Mouse (Mus musculus) limb, embryonic 14.5 days (tissue): ENCODE results near the gene Telo2. TPM values are rescaled to one million over a fixed set of nuclear protein-coding genes. Genes with fewer than 3 reads are reported as not detected.
"Not testable (repeated sequence)": the region's sequence is repeated elsewhere in the genome, so short reads cannot be mapped to it uniquely, and the experiment has no call there.

Experiments
- ATAC-seq: fragments of 200-750 bp; cut with Nextera tagmentation; 2 replicates; pipeline ENCODE4 v1.8.0; 2017; ENCODE audit warnings: low read depth, moderate number of reproducible peaks, moderate TSS enrichment; ENCODE audit not compliant: low FRiP score
- DNase-seq: peaks from one replicate; pipeline ENCODE4 v3.0.0-alpha.2; 2015; ENCODE audit warnings: low spot score
- H3K27ac ChIP-seq: fragments of 300-500 bp; sonication (generic); replicated peaks from 2 replicates; pipeline ENCODE4 v1.5.1; 2014; ENCODE audit warnings: low read depth, mild to moderate bottlenecking, low read length, moderate library complexity, mixed read lengths
- H3K27me3 ChIP-seq: fragments of 300-500 bp; sonication (generic); 2 replicates; pipeline ENCODE4 v1.6.1; 2014; ENCODE audit warnings: low read length, mixed read lengths; ENCODE audit not compliant: control insufficient read depth, insufficient read depth
- H3K36me3 ChIP-seq: fragments of 300-500 bp; sonication (generic); 2 replicates; pipeline ENCODE4 v1.6.1; 2014; ENCODE audit warnings: mild to moderate bottlenecking, low read length, moderate library complexity, mixed read lengths; ENCODE audit not compliant: control insufficient read depth, insufficient read depth
- H3K4me1 ChIP-seq: fragments of 300-500 bp; sonication (generic); 2 replicates; pipeline ENCODE4 v1.6.1; 2014; ENCODE audit warnings: antibody characterized with exemption, low read length, mixed read lengths; ENCODE audit not compliant: control insufficient read depth, insufficient read depth
- H3K4me2 ChIP-seq: fragments of 300-500 bp; sonication (generic); replicated peaks from 2 replicates; pipeline ENCODE4 v1.6.1; 2014; ENCODE audit warnings: low read depth, mild to moderate bottlenecking, low read length, moderate library complexity; ENCODE audit not compliant: severe bottlenecking
- H3K4me3 ChIP-seq: fragments of 300-500 bp; sonication (generic); replicated peaks from 2 replicates; pipeline ENCODE4 v1.5.1; 2014; ENCODE audit warnings: low read length
- H3K9ac ChIP-seq: fragments of 300-500 bp; sonication (generic); 2 replicates; pipeline ENCODE4 v1.6.1; 2014; ENCODE audit warnings: mild to moderate bottlenecking, low read depth, low read length, moderate library complexity; ENCODE audit not compliant: severe bottlenecking
- H3K9me3 ChIP-seq: fragments of 300-500 bp; sonication (generic); 2 replicates; pipeline ENCODE4 v1.6.1; 2016; ENCODE audit warnings: low read length; ENCODE audit not compliant: control insufficient read depth
- POLR2A ChIP-seq: fragments of 200-500 bp; IDR thresholded peaks from 2 replicates; pipeline ENCODE4 v1.8.0; 2012; ENCODE audit warnings: inconsistent platforms, mild to moderate bottlenecking, moderate library complexity, borderline replicate concordance; ENCODE audit not compliant: insufficient read depth, insufficient read length; ENCODE audit errors: extremely low read depth
- WGBS: fragments of 180-500 bp; shearing (Covaris S2); extraction: QIAGEN DNeasy Blood & Tissue Kit; methylation state at CpG from one replicate; pipeline ENCODE4 v1.1.7; 2014; 5-methylcytosine and 5-hydroxymethylcytosine counted together
- polyA plus RNA-seq, 2 experiments: library from polyadenylated mRNA; depleted of rRNA in 1 of 2; stranded (reverse) in 1 of 2; unstranded in 1 of 2; fragments of >200 nt; fragmentation: Nextera tagmentation in 1 of 2; extraction: Ambion mirVana in 1 of 2; gene quantifications; 2 replicates each; pipeline versions ENCODE4 v1.2.1 to v1.2.3; 2012 to 2014

Gene Telo2
- polyA plus RNA-seq, 2 experiments = 31.1 to 41.7 TPM

GRCm38 (mm10) chr17:25138803-25139202 lies 23.0 kb upstream of the Telo2 start:
- Histone ChIP-seq H3K4me3 (no peak overlapping the region), H3K9ac (no peak overlapping the region), H3K36me3 (peaks cover 6% of the 10 kb centered on the region), H3K27ac (no peak overlapping the region), H3K4me1 (peaks cover 8% of the 10 kb centered on the region), H3K9me3 (no peaks in the 10 kb centered on the region), H3K27me3 (no peaks in the 10 kb centered on the region), H3K4me2 (no peak overlapping the region)
- ATAC-seq (no peak), DNase-seq (no peak)
- WGBS = 92% methylated on average over 1 of the region's 1 CpGs
- no peak for TF ChIP-seq POLR2A

GRCm38 (mm10) chr17:25135622-25136021 lies 19.9 kb upstream of the Telo2 start:
- Histone ChIP-seq H3K27me3 (no peaks in the 10 kb centered on the region), H3K36me3 (peaks cover 1% of the 10 kb centered on the region; the same call in 1 of the 2 replicates), H3K9ac (no peak overlapping the region), H3K4me2 (no peak overlapping the region), H3K4me3 (no peak overlapping the region), H3K4me1 (peaks cover 8% of the 10 kb centered on the region), H3K9me3 (no peaks in the 10 kb centered on the region), H3K27ac (no peak overlapping the region)
- ATAC-seq = no peak
- TF ChIP-seq POLR2A = no peak
- DNase-seq = no peak
- WGBS = 81% methylated on average over 6 of the region's 6 CpGs

GRCm38 (mm10) chr17:25133275-25133698 lies 17.5 kb upstream of the Telo2 start, which contains the start of gene Clcn7:
TSS of gene Clcn7 (plus strand) at chr17:25133391.
- peak; percentile 32; the same call in 1 of the 2 replicates for TF ChIP-seq POLR2A
- no peaks in the 10 kb centered on the region for H3K9me3 ChIP-seq
- ATAC-seq (peak; percentile 96), DNase-seq (peak; percentile 97)
- H3K4me2 ChIP-seq = peak within 1 kb of the TSS; percentile 66
- no peak within 1 kb of the TSS for H3K27ac ChIP-seq
- under 1% methylated on average over 40 of the region's 40 CpGs for WGBS
- peaks cover 8% of the 10 kb centered on the region for H3K4me1 ChIP-seq
- no peaks in the 10 kb centered on the region for H3K27me3 ChIP-seq
- peak within 1 kb of the TSS; percentile 70 for H3K9ac ChIP-seq
- H3K4me3 ChIP-seq = peak within 1 kb of the TSS; percentile 88
- H3K36me3 ChIP-seq = no peaks in the 10 kb centered on the region; the same call in 1 of the 2 replicates

GRCm38 (mm10) chr17:25130060-25130459 lies 14.3 kb upstream of the Telo2 start:
- Histone ChIP-seq H3K4me1 (peaks cover 8% of the 10 kb centered on the region), H3K36me3 (no peaks in the 10 kb centered on the region), H3K27me3 (no peaks in the 10 kb centered on the region), H3K9ac (no peak overlapping the region), H3K27ac (no peak overlapping the region), H3K4me2 (no peak overlapping the region), H3K4me3 (no peak overlapping the region), H3K9me3 (no peaks in the 10 kb centered on the region)
- no peak for TF ChIP-seq POLR2A
- no peak for DNase-seq
- no peak for ATAC-seq
- 100% methylated on average over 1 of the region's 1 CpGs for WGBS

GRCm38 (mm10) chr17:25127681-25128080 lies 11.9 kb upstream of the Telo2 start:
- DNase-seq = no peak
- Histone ChIP-seq H3K4me3 (no peak overlapping the region), H3K27ac (no peak overlapping the region), H3K36me3 (no peaks in the 10 kb centered on the region), H3K9ac (no peak overlapping the region), H3K9me3 (no peaks in the 10 kb centered on the region), H3K27me3 (no peaks in the 10 kb centered on the region), H3K4me2 (no peak overlapping the region), H3K4me1 (no peaks in the 10 kb centered on the region)
- ATAC-seq = no peak
- 73% methylated on average over 9 of the region's 9 CpGs for WGBS
- no peak for TF ChIP-seq POLR2A

- Histone ChIP-seq H3K9me3 (no peaks in the 10 kb centered on the region), H3K36me3 (no peaks in the 10 kb centered on the region), H3K4me1 (no peaks in the 10 kb centered on the region), H3K4me2 (no peak overlapping the region), H3K27ac (no peak overlapping the region), H3K4me3 (no peak overlapping the region), H3K27me3 (no peaks in the 10 kb centered on the region), H3K9ac (no peak overlapping the region)
- ATAC-seq (no peak), DNase-seq (peak; percentile 22)
- TF ChIP-seq POLR2A = no peak
- 70% methylated on average over 8 of the region's 8 CpGs for WGBS
Observed at GRCm38 (mm10) chr17:25127079-25127478, 11.3 kb upstream of the Telo2 start.

GRCm38 (mm10) chr17:25125442-25126060 lies 9.8 kb upstream of the Telo2 start:
- not testable (repeated sequence) for H3K27me3 ChIP-seq, H3K4me2 ChIP-seq, H3K27ac ChIP-seq, DNase-seq, H3K4me1 ChIP-seq, H3K4me3 ChIP-seq, H3K9ac ChIP-seq, ATAC-seq, H3K9me3 ChIP-seq, H3K36me3 ChIP-seq
- 82% methylated on average over 3 of the region's 3 CpGs for WGBS
